7 mouse cellular contexts compared by ENCODE assay signal in the genomic region with DNA sequence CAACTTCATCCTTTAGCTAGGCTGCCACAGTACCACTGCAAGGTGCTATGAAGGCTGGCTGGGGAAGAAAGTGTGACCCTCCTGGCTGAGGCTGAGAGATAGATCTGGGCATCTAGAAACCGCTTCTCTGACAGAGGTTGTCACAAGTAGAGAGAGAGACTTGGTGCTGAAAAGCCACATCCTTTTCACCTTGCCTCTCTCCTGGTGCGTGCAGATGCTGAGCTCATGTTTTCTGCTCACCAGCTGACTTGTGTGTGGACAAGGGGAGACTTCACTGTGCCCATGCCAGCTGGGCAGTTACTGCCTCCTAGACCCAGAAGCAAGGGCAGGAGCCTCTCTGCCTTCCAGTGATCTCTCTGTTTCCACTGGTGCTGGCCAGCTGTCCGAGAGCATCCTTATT. TPM values are rescaled to one million over a fixed set of nuclear protein-coding genes. Genes with fewer than 3 reads are reported as not detected.
DNase-seq lines count a peak whose midpoint lies in the region; ATAC-seq lines count a peak whose summit lies in the region.

No protein-coding gene starts in this region.

- H3K4me1 ChIP-seq in neural tube, embryonic 11.5 days (ENCODE audit: control insufficient read depth, insufficient read depth, low read length), result peaks cover 6% of the 10 kb centered on the region
- H3K4me1 ChIP-seq in hindbrain, embryonic 11.5 days (replicated peaks; ENCODE audit: control insufficient read depth, insufficient read depth, low read length), result peaks cover 5% of the 10 kb centered on the region; the same call in 1 of the 2 replicates
- peaks cover 49% of the 10 kb centered on the region for H3K4me1 ChIP-seq in midbrain, embryonic 11.5 days (ENCODE audit: control insufficient read depth, insufficient read depth, low read length)

- no peaks in the 10 kb centered on the region for H3K9me3 ChIP-seq in neural tube, embryonic 11.5 days (ENCODE audit: control insufficient read depth, low read length)
- no peaks in the 10 kb centered on the region for H3K9me3 ChIP-seq in hindbrain, embryonic 11.5 days (ENCODE audit: control insufficient read depth, low read length)
- no peaks in the 10 kb centered on the region for H3K9me3 ChIP-seq in midbrain, embryonic 11.5 days (ENCODE audit: control insufficient read depth, low read length)

- H3K9ac ChIP-seq in neural tube, embryonic 11.5 days (ENCODE audit: low read length), result no peak overlapping the region
- H3K9ac ChIP-seq in hindbrain, embryonic 11.5 days (ENCODE audit: low read depth, low read length), result peak overlapping the region; percentile 28; the same call in 1 of the 2 replicates
- peak overlapping the region; percentile 99 for H3K9ac ChIP-seq in midbrain, embryonic 11.5 days (ENCODE audit: low read length)

- 71% methylated on average over 3 of the region's 3 CpGs for WGBS in neural tube, embryonic 11.5 days
- WGBS in hindbrain, embryonic 11.5 days, result 78% methylated on average over 3 of the region's 3 CpGs
- 84% methylated on average over 3 of the region's 3 CpGs for WGBS in midbrain, embryonic 11.5 days

- no peaks in the 10 kb centered on the region for H3K27me3 ChIP-seq in neural tube, embryonic 11.5 days (ENCODE audit: control insufficient read depth, insufficient read depth, low read length)
- H3K27me3 ChIP-seq in hindbrain, embryonic 11.5 days (ENCODE audit: control insufficient read depth, insufficient read depth, low read length), result no peaks in the 10 kb centered on the region
- H3K27me3 ChIP-seq in midbrain, embryonic 11.5 days (ENCODE audit: control insufficient read depth, insufficient read depth, low read length), result no peaks in the 10 kb centered on the region

- intact Hi-C loops in left cerebral cortex, postnatal 10 days (cut with DNase I), result no loop called here

- DNase-seq in neural tube, embryonic 11.5 days (ENCODE audit: low spot score), result no peak
- DNase-seq in neural tube, embryonic 10.5 days (ENCODE audit: extremely low spot score, low spot score), result no peak
- DNase-seq in hindbrain, embryonic 11.5 days (ENCODE audit: low spot score), result no peak
- DNase-seq in midbrain, embryonic 11.5 days (ENCODE audit: low spot score, missing footprints), result no peak
- DNase-seq in thymus, postnatal 4 days, result peak; percentile 62
- no peak for DNase-seq in left cerebral cortex, postnatal 10 days (ENCODE audit: extremely low spot score in 1 of 2, low spot score in 2 of 2)
- DNase-seq in adrenal gland, postnatal 4 days (ENCODE audit: low spot score in 2 of 2), result no peak

- H3K4me2 ChIP-seq in neural tube, embryonic 11.5 days (ENCODE audit: low read depth), result peak overlapping the region; percentile 74; the same call in 1 of the 2 replicates
- H3K4me2 ChIP-seq in hindbrain, embryonic 11.5 days (replicated peaks; ENCODE audit: low read depth, low read length), result peak overlapping the region; percentile 83; the same call in 1 of the 2 replicates
- peak overlapping the region; percentile 82 for H3K4me2 ChIP-seq in midbrain, embryonic 11.5 days

- no peak overlapping the region for H3K27ac ChIP-seq in neural tube, embryonic 11.5 days (ENCODE audit: low read depth, low read length)
- H3K27ac ChIP-seq in hindbrain, embryonic 11.5 days (ENCODE audit: low read depth, low read length), result no peak overlapping the region
- peak overlapping the region; percentile 51; the same call in 1 of the 2 replicates for H3K27ac ChIP-seq in midbrain, embryonic 11.5 days (ENCODE audit: low read depth, low read length)

- ATAC-seq in neural tube, embryonic 11.5 days (ENCODE audit: insufficient read depth, low FRiP score, low TSS enrichment), result no peak
- ATAC-seq in hindbrain, embryonic 11.5 days (ENCODE audit: low FRiP score), result no peak
- no peak for ATAC-seq in midbrain, embryonic 11.5 days (ENCODE audit: low FRiP score)

- no peak overlapping the region for H3K4me3 ChIP-seq in neural tube, embryonic 11.5 days (ENCODE audit: low read depth, low read length)
- H3K4me3 ChIP-seq in hindbrain, embryonic 11.5 days (ENCODE audit: low read depth, low read length), result 0 out of 2 replicates have a peak overlapping the region, but pooled peaks have one; percentile 13
- H3K4me3 ChIP-seq in midbrain, embryonic 11.5 days (ENCODE audit: low read depth, low read length), result peak overlapping the region; percentile 96

- H3K36me3 ChIP-seq in neural tube, embryonic 11.5 days (ENCODE audit: control insufficient read depth, insufficient read depth, low read length), result no peaks in the 10 kb centered on the region
- H3K36me3 ChIP-seq in hindbrain, embryonic 11.5 days (ENCODE audit: control insufficient read depth, insufficient read depth, low read length), result no peaks in the 10 kb centered on the region
- H3K36me3 ChIP-seq in midbrain, embryonic 11.5 days (ENCODE audit: control insufficient read depth, insufficient read depth, low read length), result no peaks in the 10 kb centered on the region; the same call in 1 of the 2 replicates

RNA-seq across cellular contexts. Expression of a gene that starts 3.6 kb away (rescaled TPM):
- 21.9 and 22.4 TPM in 2 replicates for polyA plus RNA-seq in neural tube, embryonic 11.5 days (2014; fragmentation: Nextera tagmentation; extraction: Ambion mirVana)
- 22.8 and 23.4 TPM in 2 replicates for polyA plus RNA-seq in hindbrain, embryonic 11.5 days (2014; fragmentation: Nextera tagmentation; extraction: Ambion mirVana)
- 39.5 and 40.7 TPM in 2 replicates for polyA plus RNA-seq in midbrain, embryonic 11.5 days (2014; fragmentation: Nextera tagmentation; extraction: Ambion mirVana)
- 10 to 100 TPM; 27.5 to 28.1 TPM for total RNA-seq in left cerebral cortex, postnatal 10 days (2021)
- total RNA-seq in adrenal gland, postnatal 4 days (2021), result 10 to 100 TPM; 81.5 to 84.5 TPM
